Mouse (Mus musculus): ENCODE results near the gene Ninl. TPM values are rescaled to one million over a fixed set of nuclear protein-coding genes. Genes with fewer than 3 reads are reported as not detected.
"Not testable (repeated sequence)": the region's sequence is repeated elsewhere in the genome, so short reads cannot be mapped to it uniquely, and the experiment has no call there.

The Ninl gene
- polyA plus RNA-seq, 1 experiment: 0.40 TPM

- H3K27ac ChIP-seq (ENCODE audit: control insufficient read depth, insufficient read depth, low read length): no peak overlapping the region
- WGBS: 87% methylated on average over 5 of the region's 5 CpGs
- H3K36me3 ChIP-seq (ENCODE audit: control insufficient read depth, insufficient read depth, low read length): no peaks in the 10 kb centered on the region
- no peak overlapping the region for H3K4me3 ChIP-seq (ENCODE audit: control insufficient read depth, insufficient read depth, low read length)
- TF ChIP-seq CTCF (IDR thresholded peaks at IDR 0.05; ENCODE audit: borderline replicate concordance, control insufficient read depth, extremely low read depth, insufficient read depth, low read length, poor library complexity) (no peak), POLR2A (IDR thresholded peaks at IDR 0.05; ENCODE audit: control insufficient read depth, extremely low read depth, insufficient read depth, low read length, poor library complexity) (no peak)
- no peak for DNase-seq
- no peaks in the 10 kb centered on the region for H3K27me3 ChIP-seq (ENCODE audit: control insufficient read depth, insufficient read depth, low read length)
- H3K4me1 ChIP-seq (replicated peaks; ENCODE audit: control insufficient read depth, insufficient read depth, low read length): no peaks in the 10 kb centered on the region
Observed at GRCm38 (mm10) chr2:150948786-150949185, 90.4 kb downstream of the Ninl start.

GRCm38 (mm10) chr2:150947880-150948611 is 91.1 kb downstream of the Ninl start:
- WGBS: 94% methylated on average over 12 of the region's 12 CpGs
- H3K4me3 ChIP-seq (ENCODE audit: control insufficient read depth, insufficient read depth, low read length); H3K36me3 ChIP-seq (ENCODE audit: control insufficient read depth, insufficient read depth, low read length): not testable (repeated sequence)

GRCm38 (mm10) chr2:150947341-150947740 is 91.8 kb downstream of the Ninl start:
- not testable (repeated sequence) for H3K4me1 ChIP-seq (replicated peaks; ENCODE audit: control insufficient read depth, insufficient read depth, low read length); H3K27me3 ChIP-seq (ENCODE audit: control insufficient read depth, insufficient read depth, low read length); DNase-seq; H3K36me3 ChIP-seq (ENCODE audit: control insufficient read depth, insufficient read depth, low read length); H3K4me3 ChIP-seq (ENCODE audit: control insufficient read depth, insufficient read depth, low read length); H3K27ac ChIP-seq (ENCODE audit: control insufficient read depth, insufficient read depth, low read length)
- 95% methylated on average over 5 of the region's 5 CpGs for WGBS

More at GRCm38 (mm10) chr2:150947880-150948611, 91.1 kb downstream of the Ninl start:
- not testable (repeated sequence) for DNase-seq; H3K27me3 ChIP-seq (ENCODE audit: control insufficient read depth, insufficient read depth, low read length); H3K4me1 ChIP-seq (replicated peaks; ENCODE audit: control insufficient read depth, insufficient read depth, low read length); H3K27ac ChIP-seq (ENCODE audit: control insufficient read depth, insufficient read depth, low read length)

- H3K4me3 ChIP-seq (ENCODE audit: control insufficient read depth, insufficient read depth, low read length): no peak overlapping the region
- no peak for TF ChIP-seq CTCF (IDR thresholded peaks at IDR 0.05; ENCODE audit: borderline replicate concordance, control insufficient read depth, extremely low read depth, insufficient read depth, low read length, poor library complexity)
- TF ChIP-seq POLR2A (IDR thresholded peaks at IDR 0.05; ENCODE audit: control insufficient read depth, extremely low read depth, insufficient read depth, low read length, poor library complexity): no peak
- H3K36me3 ChIP-seq (ENCODE audit: control insufficient read depth, insufficient read depth, low read length): no peaks in the 10 kb centered on the region
- no peak for DNase-seq
- 98% methylated on average over 5 of the region's 5 CpGs for WGBS
- H3K27me3 ChIP-seq (ENCODE audit: control insufficient read depth, insufficient read depth, low read length): no peaks in the 10 kb centered on the region
- no peaks in the 10 kb centered on the region for H3K4me1 ChIP-seq (replicated peaks; ENCODE audit: control insufficient read depth, insufficient read depth, low read length)
- H3K27ac ChIP-seq (ENCODE audit: control insufficient read depth, insufficient read depth, low read length): no peak overlapping the region
Observed at GRCm38 (mm10) chr2:150944017-150944416, 95.2 kb downstream of the Ninl start.

GRCm38 (mm10) chr2:150934659-150935058 is 104.5 kb downstream of the Ninl start:
- no peak overlapping the region for H3K4me3 ChIP-seq (ENCODE audit: control insufficient read depth, insufficient read depth, low read length)
- TF ChIP-seq CTCF (IDR thresholded peaks at IDR 0.05; ENCODE audit: borderline replicate concordance, control insufficient read depth, extremely low read depth, insufficient read depth, low read length, poor library complexity) (no peak), POLR2A (IDR thresholded peaks at IDR 0.05; ENCODE audit: control insufficient read depth, extremely low read depth, insufficient read depth, low read length, poor library complexity) (no peak)
- no peaks in the 10 kb centered on the region for H3K36me3 ChIP-seq (ENCODE audit: control insufficient read depth, insufficient read depth, low read length)
- no peaks in the 10 kb centered on the region for H3K4me1 ChIP-seq (replicated peaks; ENCODE audit: control insufficient read depth, insufficient read depth, low read length)
- no peak overlapping the region for H3K27ac ChIP-seq (ENCODE audit: control insufficient read depth, insufficient read depth, low read length)
- no peaks in the 10 kb centered on the region for H3K27me3 ChIP-seq (ENCODE audit: control insufficient read depth, insufficient read depth, low read length)
- 96% methylated on average over 4 of the region's 4 CpGs for WGBS
- DNase-seq: no peak

GRCm38 (mm10) chr2:150933482-150933881 is 105.7 kb downstream of the Ninl start:
- H3K36me3 ChIP-seq (ENCODE audit: control insufficient read depth, insufficient read depth, low read length): no peaks in the 10 kb centered on the region
- WGBS: 95% methylated on average over 19 of the region's 19 CpGs
- TF ChIP-seq CTCF (IDR thresholded peaks at IDR 0.05; ENCODE audit: borderline replicate concordance, control insufficient read depth, extremely low read depth, insufficient read depth, low read length, poor library complexity): no peak
- no peak for TF ChIP-seq POLR2A (IDR thresholded peaks at IDR 0.05; ENCODE audit: control insufficient read depth, extremely low read depth, insufficient read depth, low read length, poor library complexity)
- H3K4me1 ChIP-seq (replicated peaks; ENCODE audit: control insufficient read depth, insufficient read depth, low read length): no peaks in the 10 kb centered on the region
- H3K27ac ChIP-seq (ENCODE audit: control insufficient read depth, insufficient read depth, low read length): no peak overlapping the region
- H3K27me3 ChIP-seq (ENCODE audit: control insufficient read depth, insufficient read depth, low read length): no peaks in the 10 kb centered on the region
- DNase-seq: no peak
- no peak overlapping the region for H3K4me3 ChIP-seq (ENCODE audit: control insufficient read depth, insufficient read depth, low read length)

- DNase-seq: no peak
- no peak overlapping the region for H3K27ac ChIP-seq (ENCODE audit: control insufficient read depth, insufficient read depth, low read length)
- H3K36me3 ChIP-seq (ENCODE audit: control insufficient read depth, insufficient read depth, low read length): no peaks in the 10 kb centered on the region
- 80% methylated on average over 3 of the region's 3 CpGs for WGBS
- H3K4me3 ChIP-seq (ENCODE audit: control insufficient read depth, insufficient read depth, low read length): no peak overlapping the region
- no peaks in the 10 kb centered on the region for H3K4me1 ChIP-seq (replicated peaks; ENCODE audit: control insufficient read depth, insufficient read depth, low read length)
- TF ChIP-seq POLR2A (IDR thresholded peaks at IDR 0.05; ENCODE audit: control insufficient read depth, extremely low read depth, insufficient read depth, low read length, poor library complexity): no peak
- TF ChIP-seq CTCF (IDR thresholded peaks at IDR 0.05; ENCODE audit: borderline replicate concordance, control insufficient read depth, extremely low read depth, insufficient read depth, low read length, poor library complexity): no peak
- no peaks in the 10 kb centered on the region for H3K27me3 ChIP-seq (ENCODE audit: control insufficient read depth, insufficient read depth, low read length)
Observed at GRCm38 (mm10) chr2:150930806-150931205, 108.4 kb downstream of the Ninl start.
